Mouse (Mus musculus): ENCODE results near the gene Snupn. TPM values are rescaled to one million over a fixed set of nuclear protein-coding genes. Genes with fewer than 3 reads are reported as not detected.

Snupn gene
- total RNA-seq, 2 experiments from 2014 or later, result 16.7 to 18.1 TPM

DNA sequence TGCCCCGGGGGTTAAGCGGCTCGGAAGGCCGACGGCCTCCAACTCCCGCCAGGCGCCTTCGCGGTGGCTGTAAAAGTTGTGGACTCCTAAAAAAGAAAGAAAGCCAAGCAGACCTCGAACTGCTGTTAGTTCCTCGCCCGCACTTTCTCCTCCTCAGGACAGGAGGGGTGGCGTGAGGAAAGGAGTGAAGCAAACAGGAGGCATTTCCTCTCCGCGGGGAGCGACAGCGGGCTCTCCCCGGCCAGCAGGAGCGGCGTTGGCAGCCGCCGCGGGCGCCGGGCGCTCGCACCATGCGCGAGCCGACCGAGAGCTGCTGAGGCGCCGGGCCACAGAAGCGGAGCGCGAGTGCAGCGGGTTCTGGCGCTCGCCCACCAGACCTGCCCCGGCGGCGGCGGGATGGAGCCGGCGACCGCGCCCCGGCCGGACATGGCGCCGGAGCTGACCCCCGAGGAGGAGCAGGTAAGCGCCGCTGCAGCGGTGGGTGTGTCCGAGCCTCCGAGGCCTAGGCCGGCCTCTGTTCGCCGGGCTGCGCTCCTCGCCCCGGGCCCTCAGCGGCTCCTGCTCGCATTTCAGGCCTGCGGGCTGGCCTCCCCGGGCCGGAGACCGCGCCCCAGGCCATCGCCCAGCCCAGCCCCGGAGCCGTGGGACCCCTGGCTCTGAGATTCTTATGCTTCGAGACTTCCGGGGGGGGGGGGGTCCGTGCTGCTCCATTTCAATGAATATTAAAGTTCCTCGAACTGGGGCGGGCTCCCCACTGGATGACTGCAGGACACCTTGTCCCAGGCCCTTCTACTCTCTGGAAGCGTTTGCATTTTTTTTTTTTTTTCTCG is 44.7 kb downstream of the Snupn start:
- peak in 1 of 2 experiments; percentile 59 for DNase-seq (ENCODE audit: low spot score in 2 of 2)

DNA sequence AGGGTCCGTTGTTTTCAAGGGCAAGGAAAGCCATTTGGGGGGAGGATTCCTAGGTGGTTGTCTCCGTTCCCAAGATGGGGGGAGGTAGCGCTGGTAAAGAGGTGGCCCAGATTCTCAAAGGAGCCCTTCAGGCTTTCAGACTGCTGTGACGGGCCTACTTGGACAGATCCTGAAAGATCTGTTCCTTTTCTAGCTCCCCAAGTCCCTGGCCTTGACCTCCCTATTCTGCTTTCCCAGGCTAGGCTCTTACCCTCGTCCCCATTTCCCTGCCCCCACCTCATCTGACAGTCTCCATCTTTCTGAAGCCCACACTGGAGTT is 45.3 kb downstream of the Snupn start:
- peak; percentile 18 to 27 for DNase-seq (ENCODE audit: low spot score in 2 of 2)

GRCm38 (mm10) chr9:56997206-56997605 is 46.5 kb downstream of the Snupn start:
- peak in 1 of 2 experiments; percentile 4 for DNase-seq (ENCODE audit: low spot score in 2 of 2)

DNA sequence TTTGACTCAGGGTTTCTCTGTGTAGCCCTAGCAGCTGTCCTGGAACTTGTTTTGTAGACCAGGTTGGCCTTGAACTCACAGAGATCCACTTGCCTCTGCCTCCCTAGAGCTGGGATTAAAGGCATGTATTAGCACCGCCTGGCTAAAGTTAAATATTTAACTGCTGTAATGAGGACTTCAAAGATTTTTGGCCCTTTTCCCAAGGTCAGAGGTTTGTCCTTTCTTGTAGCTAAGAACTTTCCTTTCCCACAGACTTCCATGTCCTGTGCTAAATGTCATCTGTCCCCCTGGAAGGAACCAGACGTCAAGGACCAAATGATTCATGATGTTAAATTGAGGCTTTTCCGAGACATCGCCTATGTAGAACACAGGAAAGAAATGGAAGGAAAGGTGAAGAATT is 52.3 kb downstream of the Snupn start:
- DNase-seq (ENCODE audit: low spot score in 2 of 2), result no peak

GRCm38 (mm10) chr9:57012393-57012792 is 61.7 kb downstream of the Snupn start:
- no peak for DNase-seq (ENCODE audit: low spot score in 2 of 2)

DNA sequence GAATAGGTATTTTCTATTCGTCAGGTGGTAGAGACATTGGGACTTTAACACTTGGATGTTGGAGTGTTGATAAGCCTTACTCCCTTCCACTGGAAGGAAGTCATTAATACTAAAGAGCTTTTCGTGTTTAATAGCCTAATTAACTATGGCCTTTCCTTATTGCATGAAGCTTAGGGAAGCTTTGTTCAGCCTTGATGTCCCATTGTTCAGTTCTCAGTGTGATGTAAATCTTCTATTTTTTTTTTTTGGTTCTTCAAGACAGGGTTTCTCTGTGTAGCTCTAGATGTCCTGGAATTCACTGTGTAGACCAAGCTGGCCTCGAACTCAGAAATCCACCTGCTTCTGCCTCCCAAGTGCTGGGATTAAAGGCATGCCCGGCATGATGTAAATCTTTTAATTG is 62.2 kb downstream of the Snupn start:
- no peak for DNase-seq (ENCODE audit: low spot score in 2 of 2)

- no peak for DNase-seq (ENCODE audit: low spot score in 2 of 2)
Observed at GRCm38 (mm10) chr9:57013756-57014155, 63.1 kb downstream of the Snupn start.

GRCm38 (mm10) chr9:57014766-57015165 is 64.1 kb downstream of the Snupn start:
- DNase-seq (ENCODE audit: low spot score in 2 of 2), result no peak

DNA sequence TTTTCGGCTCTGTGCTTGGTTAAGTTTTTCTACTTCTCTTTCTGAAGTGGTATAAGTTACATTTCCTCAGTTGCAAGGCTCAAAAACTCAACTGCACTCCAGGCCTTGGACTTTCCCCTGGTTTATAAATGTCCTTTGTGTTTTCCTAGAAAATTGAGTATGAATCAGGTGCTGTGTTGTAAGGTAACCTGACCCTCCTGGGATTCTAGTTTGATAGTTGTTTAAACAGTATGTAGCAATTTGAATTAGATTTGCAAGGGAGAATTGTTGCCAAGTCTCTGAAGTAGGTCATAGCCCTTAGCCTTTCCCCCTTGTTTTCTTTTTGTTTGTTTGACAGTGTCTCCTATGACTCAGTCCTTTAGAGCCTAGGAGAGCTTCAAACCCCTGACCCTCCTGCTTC is 67.0 kb downstream of the Snupn start:
- DNase-seq (ENCODE audit: low spot score in 2 of 2), result no peak

DNA sequence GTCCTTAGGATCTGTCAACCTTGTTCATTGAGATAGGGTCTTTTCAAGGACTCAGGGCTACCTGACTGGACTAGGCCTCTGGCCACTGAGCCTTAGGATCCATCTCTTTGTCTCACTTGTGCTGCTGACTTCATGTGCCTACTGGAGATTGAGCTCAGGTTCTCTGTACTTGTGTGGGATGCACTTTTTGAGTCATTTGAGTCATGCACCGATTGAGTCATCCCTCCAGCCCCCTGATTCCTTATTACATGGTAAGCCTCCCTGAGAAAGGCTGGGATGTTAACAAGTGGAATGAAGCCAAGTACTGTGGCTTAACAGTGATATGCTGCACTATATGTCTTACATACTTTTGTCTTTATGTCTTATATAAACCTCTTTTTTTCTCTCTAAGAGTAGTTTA is 81.1 kb downstream of the Snupn start:
- no peak for DNase-seq (ENCODE audit: low spot score in 2 of 2)

Other genes with a start within 250 kb of the Snupn start
- gene Lingo1, start 154.4 kb upstream of the Snupn start, total RNA-seq (2021), result 100 to 1,000 TPM; 293 to 311 TPM
- not detected for gene Odf3l1, start 86.2 kb upstream of the Snupn start, total RNA-seq (2021)
- 10 to 100 TPM; 33.0 to 36.4 TPM for gene Cspg4, start 85.8 kb upstream of the Snupn start, total RNA-seq (2021)
- 1 to 10 TPM; 6.3 to 7.0 TPM for gene Snx33, start 22.5 kb upstream of the Snupn start, total RNA-seq (2021)
- 10 to 100 TPM; 52.4 to 53.2 TPM for gene Imp3, start 13.4 kb upstream of the Snupn start, total RNA-seq (2021)
- 10 to 100 TPM; 31.3 TPM for gene Ptpn9, start 44.0 kb downstream of the Snupn start, total RNA-seq (2021)
- gene Sin3a, start 121.2 kb downstream of the Snupn start, total RNA-seq (2021), result 10 to 100 TPM; 27.3 to 29.7 TPM
- 100 to 1,000 TPM; 117 to 132 TPM for gene Man2c1, start 179.8 kb downstream of the Snupn start, total RNA-seq (2021)
- 10 to 100 TPM in 1 of 2 experiments, 1 to 10 TPM in 1; 8.7 to 10.3 TPM for gene Neil1, start 197.4 kb downstream of the Snupn start, total RNA-seq (2021)
- gene Commd4, start 207.5 kb downstream of the Snupn start, total RNA-seq (2021), result 10 to 100 TPM; 86.6 to 87.5 TPM